Mouse (Mus musculus) bone marrow, adult 2 months (tissue): ENCODE measurements at regions not wholly inside any gene's neighbourhood (a gene's known extent, or its start where the extent isn't known, plus 50 kb on each side); places are given as distances from the start of the nearest gene placed in this dataset.

Source experiments
- CTCF ChIP-seq: fragments of 200-500 bp; IDR thresholded peaks from 2 replicates; pipeline ENCODE4 v1.5.1; 2011; ENCODE audit warnings: low read length, control low read depth; ENCODE audit not compliant: control insufficient read depth, insufficient read depth
- POLR2A ChIP-seq: fragments of 200-500 bp; IDR thresholded peaks from 2 replicates; pipeline ENCODE4 v1.6.1; 2011; ENCODE audit warnings: low read depth, mild to moderate bottlenecking, control low read depth, low read length, borderline replicate concordance; ENCODE audit not compliant: control insufficient read depth

- TF ChIP-seq CTCF (no peak), POLR2A (no peak)
Observed at GRCm38 (mm10) chr3:149819081-149819480, 828.7 kb upstream of the Adgrl2 start.
